Mouse (Mus musculus): ENCODE data around the gene Pabpc4.
"Not testable (repeated sequence)": the region's sequence is repeated elsewhere in the genome, so short reads cannot be mapped to it uniquely, and the experiment has no call there.

Gene Pabpc4

DNA sequence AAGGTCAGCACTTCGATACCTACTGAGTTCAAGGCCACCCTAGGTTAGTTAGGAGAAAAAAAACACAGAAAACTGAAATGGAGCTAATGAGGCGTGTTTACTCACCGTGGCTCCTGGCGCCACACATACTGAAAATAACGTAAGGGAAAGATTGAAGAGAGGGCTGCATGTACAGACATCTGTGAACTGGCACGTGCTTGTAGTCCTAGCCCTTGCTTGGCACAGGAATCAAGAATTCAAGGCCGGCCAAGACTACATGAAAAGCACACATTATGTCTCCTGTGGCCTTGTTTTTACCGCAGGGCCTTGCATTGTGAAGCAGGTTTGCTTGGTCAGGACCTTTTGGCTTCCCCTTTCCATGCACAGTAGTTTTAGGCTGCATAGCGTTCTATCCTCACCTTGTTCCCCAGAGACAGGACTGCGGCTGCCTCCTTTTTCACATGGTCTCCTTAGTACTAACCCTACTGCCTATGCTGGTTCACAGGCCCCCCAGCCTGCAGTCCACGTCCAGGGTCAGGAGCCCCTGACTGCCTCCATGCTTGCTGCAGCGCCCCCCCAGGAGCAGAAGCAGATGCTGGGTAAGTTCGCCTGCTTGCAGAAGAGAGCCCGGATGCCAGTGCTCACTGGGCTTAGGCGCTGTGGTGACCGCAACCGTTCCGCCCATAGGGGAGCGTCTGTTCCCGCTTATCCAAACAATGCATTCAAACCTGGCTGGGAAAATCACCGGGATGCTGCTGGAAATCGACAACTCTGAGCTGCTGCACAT is 35.2 kb downstream of the Pabpc4 start:
- DNase-seq (ENCODE audit: low spot score) = no peak

DNA sequence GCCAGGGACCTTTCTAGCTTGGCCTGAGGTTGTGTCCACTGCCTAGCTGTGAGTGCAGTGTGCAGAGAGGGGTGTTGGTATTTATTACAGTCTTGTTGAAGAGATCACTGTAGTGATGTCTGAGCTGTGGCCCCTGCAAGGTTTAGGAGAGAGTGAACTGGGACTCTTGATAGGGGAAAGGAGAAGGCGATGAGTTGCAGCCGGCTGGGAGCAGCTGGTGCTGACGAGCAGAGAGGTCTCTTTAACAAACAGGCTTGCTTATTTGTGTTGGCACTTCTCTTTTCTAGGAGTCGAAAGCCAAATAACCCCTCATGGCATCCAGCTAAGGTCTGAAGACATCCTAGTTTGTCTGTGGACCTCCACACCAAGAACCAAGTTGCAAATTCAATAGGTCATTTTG is 36.1 kb downstream of the Pabpc4 start:
- no peak for DNase-seq (ENCODE audit: low spot score)

DNA sequence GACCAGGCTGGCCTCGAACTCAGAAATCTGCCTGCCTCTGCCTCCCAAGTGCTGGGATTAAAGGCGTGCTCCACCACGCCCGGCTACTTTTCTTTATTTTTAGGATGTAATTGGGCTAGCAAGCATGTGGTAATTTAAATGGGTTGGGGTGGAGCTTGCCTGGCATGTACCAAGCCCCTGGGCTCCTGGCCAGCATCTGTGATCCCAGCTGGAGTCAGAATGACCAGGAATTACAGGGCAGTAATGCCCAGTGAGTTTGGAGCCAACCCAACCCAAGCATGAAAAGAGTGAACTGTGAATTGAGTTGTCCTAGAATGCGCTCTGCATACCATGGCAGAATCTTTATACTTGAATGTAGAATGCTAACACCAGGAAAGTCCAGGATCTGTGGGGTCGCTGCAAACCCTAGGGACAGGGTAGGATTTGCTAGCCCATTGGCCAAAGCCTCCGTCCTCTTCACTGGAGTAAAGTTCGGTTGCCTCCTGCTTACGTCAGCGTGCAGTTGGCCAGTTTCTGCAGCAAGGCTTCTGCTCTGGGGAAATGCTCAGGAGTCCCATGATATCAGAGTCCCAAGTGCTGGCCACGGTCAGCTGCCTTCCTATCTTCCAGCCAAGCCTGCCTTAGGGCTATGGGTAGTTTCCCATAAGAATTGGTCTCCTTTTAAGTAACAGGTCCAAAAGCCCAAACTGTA is 37.0 kb downstream of the Pabpc4 start:
- peak; percentile 38 for DNase-seq (ENCODE audit: low spot score)

DNA sequence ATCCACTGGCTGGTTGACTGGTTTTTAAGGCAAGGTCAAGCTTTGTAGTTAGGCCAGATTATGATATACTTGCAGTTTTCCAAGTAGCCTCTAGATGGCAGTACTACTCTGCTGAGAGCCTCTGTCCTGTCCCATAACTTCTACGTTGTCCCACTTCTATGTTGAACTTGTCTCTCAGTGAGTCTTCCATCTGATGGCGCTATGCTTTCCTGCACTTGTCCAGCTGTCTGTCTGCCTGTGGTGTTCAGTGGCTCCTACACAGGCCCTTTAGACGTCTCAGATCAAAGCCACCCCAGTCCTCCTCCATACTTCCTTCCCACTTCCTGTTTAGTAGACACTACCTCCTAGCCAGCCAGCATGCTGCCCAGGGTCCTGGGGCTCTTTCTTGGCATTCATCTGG is 43.6 kb downstream of the Pabpc4 start:
- peak; percentile 48 for DNase-seq (ENCODE audit: low spot score)

DNA sequence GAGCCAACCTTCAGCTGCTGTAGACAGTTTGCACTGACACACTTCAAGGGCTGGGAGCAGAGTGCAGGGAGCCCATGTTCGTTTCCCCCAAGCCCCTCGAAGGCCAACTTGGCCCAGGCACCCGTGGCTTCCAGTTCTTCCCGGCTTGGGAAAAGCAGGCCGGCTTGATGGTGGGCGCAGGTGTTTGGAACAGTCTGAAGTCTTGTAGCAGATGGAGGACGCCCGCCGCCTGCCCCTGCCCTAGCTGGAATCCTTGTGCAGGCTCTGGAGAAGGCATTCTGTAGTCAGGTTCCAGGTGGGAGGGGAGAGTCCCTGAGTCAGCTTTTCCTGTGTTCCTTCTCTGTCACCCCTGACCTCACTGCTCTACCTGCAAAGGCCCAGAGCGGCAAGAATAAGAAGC is 44.8 kb downstream of the Pabpc4 start:
- DNase-seq (ENCODE audit: low spot score) = peak; percentile 62

DNA sequence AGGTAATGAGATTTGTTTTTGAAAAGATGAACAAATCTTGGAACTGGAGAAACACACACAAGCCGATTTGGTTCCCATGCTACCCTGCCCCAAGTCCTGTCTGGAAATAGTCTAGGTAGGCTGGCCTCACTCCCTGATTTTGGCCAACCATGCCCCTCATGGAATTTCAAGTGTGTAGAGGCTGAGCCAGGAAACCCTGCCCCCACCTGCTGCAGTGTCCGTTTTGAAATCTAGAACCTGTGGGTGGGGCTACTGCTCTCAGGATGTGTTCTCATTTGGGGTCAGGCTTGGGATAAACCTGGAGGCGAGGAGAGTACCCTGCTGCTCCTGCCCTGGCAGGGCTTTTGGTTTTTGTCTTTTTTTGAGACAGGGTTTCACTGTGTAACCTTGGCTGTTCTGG is 46.1 kb downstream of the Pabpc4 start:
- DNase-seq (ENCODE audit: low spot score) = no peak

DNA sequence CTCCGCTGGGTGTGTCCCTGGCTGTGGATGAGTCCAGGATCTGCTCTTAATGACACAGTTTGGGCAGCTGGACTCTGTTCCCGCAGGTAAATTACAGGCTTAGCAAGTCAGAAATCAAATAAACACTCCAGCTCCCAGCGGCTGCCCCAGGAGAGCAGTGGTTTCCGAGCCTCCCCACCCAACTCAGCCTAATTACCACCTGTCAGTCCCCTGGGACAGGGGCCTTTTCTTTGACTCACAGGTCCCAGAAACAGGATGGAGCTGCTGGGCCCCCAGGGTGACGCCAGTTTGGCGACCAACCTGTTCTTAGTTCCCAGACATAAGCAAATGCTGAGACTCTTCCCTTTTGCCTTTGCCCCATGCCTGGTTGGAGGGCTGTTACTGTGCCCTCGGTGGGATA is 49.7 kb downstream of the Pabpc4 start:
- no peak for DNase-seq (ENCODE audit: low spot score)

DNA sequence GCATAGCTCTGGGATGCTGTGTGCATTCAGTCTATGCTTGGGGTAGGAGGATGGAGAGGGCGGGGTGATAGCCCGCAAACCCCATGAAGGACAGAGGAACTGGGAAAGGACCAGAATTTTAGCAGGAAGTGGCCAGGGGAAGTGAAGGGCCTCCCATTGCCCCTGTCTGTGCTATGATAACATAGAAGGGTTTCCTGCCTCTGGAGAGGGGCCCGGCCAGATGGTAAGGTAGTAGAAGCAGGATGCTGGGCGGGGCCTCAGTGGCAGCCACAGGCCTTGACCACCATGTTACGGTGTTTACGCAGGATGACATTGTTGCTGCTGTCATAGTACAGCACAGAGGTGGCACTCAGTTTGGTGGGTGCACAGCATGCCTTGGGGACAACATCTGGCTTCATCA is 50.9 kb downstream of the Pabpc4 start:
- DNase-seq (ENCODE audit: low spot score) = no peak

DNA sequence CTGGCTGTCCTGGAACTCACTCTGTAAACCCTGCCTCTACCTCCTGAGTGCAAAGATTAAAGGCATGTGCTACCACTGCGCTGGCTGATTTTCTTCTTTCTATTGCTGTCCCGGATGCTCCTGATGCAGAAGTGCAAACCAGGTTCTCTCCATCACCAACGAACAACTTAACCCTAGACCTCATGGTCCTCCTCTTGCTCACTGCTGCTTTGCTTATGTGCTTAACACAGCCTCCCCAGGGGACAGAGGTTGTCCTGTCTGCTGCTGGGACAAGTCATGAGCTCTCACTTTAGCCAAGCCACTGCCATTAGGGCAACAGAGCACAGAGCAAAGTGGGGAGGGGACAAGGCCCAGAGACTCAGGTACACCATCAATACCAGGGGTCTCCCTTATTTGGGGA is 52.3 kb downstream of the Pabpc4 start:
- no peak for DNase-seq (ENCODE audit: low spot score)

DNA sequence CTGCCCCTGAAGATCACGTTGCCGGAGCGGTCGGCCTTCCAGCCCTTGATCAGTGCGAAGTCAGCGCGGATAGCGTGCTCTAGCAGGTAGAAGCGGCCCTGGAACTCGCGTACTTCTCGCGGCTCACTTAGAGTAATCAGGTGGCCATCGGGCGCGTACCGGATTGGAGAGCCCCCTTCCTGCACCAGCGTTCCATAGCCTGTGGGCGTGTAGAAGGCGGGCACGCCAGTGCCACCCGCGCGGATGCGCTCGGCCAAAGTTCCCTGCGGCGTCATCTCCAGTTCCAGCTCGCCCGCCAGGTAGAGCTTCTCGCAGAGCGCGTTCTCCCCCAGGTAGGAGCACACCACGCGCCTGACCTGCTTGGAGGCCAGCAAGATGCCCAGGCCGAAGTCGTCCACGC is 60.8 kb downstream of the Pabpc4 start:
- DNase-seq (ENCODE audit: low spot score) = not testable (repeated sequence)

DNA sequence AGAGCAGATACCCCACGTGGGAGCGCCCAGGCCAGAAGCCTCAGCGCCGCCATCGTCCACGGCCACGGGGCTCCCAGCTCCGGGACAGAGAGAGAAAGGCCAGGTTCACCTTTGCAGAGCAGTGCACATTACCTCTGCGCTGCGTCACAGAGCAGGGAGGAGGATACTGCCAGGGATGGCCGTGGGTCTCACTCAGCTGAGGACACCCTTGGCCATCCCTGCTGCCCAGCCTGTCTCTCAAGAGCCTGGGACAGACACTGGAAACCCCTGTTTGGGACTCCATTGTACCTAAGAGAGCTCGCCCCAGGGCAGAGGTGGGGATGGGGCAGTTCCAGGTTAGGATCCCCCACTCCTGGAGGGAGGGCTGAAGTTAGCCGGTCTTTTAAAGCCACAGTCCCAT is 61.4 kb downstream of the Pabpc4 start, which contains the start of gene Oxct2a:
Gene Oxct2a (minus strand): TSS at position 101 of the 400 bp plus-strand sequence.
- DNase-seq (ENCODE audit: low spot score) = no peak

DNA sequence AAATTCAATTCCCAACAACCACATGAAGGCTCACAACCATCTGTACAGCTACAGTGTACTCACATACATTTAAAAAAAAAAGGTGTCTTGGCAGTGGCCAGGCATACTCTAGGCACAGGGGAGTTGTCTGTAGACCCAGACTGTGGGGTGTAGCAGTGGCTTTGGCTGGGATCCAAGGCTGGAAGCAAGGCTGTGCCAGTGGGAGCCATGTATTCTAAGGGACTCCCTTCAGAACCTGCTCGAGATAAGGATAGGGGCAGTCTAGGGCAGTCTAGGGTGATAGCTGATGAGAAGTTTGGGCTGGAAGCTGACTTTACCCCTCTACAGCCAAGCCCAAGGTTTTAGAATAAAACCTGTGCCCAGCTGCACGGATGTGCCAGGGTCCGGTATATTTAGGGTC is 63.9 kb downstream of the Pabpc4 start:
- DNase-seq (ENCODE audit: low spot score) = no peak

DNA sequence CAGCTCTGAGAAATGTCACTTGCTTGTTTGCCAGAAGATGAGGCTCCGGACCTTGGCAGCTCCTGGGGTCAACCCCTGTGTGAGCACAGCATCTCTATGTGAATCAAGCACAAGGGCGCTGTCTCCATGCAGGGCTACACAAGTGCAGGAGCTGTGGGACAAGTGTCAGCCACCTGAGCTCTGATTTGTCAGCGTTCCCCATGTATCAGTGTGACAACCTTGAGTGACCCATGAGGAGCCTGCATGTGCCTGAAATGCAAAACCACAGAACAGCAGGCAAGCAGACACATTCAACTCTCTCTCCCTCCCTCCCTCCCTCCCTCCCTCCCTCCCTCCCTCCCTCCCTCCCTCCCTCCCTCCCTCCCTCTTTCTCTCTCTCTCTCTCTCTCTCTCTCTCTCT is 65.5 kb downstream of the Pabpc4 start:
- DNase-seq (ENCODE audit: low spot score) = no peak

DNA sequence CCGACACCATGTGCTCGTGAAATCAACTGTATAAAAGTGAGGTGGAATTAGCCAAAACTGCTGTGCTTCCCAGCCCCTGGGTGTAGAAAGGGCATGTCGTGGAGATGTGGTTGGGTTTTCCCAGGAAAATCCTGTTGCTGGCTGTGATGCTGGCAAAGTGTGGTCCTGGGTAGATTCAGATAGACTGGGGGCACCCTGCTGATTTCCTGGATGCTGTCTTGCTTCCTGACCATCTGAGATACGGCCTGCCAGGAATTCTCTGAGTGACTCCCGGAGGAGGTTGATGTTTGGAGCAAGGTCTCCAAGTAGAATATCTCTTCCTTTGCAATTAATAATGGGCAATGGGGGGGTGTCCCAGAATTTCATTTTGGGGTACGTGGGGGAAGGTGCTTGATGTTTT is 66.8 kb downstream of the Pabpc4 start:
- DNase-seq (ENCODE audit: low spot score) = no peak

DNA sequence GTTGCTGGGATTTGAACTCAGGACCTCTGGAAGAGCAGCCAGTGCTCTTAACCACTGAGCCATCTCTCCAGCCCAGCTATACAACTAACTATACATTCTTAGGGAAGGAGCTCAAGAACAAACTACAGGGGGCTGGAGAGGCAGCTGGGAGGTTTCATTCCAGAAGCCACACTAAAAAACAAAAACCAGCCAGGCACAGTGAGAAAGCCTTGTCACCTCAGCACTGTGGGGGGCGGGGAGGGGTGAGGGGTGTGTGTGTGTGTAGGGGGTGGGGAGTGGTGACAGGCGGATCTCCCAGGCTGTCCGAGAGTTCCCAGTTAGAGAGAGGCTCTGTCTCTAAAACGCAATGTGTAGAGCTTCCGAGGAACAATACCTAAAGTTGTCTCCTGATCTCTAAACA is 69.2 kb downstream of the Pabpc4 start:
- no peak for DNase-seq (ENCODE audit: low spot score)

DNA sequence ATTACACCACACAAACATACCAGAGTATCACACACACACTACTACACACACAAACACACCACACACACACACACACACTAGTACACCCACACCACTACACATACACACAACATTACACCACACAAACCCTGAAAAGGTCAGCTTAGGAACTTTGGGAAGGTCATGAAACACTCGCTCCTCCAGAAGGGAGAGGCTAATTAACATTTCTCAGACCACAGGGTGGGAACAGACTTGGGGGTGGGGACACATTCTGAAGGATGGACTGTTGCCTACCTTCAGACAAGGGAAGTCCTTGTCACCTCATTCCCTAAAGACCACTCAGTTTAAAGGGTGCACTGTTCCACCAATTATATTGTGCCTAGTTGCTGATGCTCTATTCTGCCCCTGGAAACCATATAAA is 69.8 kb downstream of the Pabpc4 start:
- DNase-seq (ENCODE audit: low spot score) = not testable (repeated sequence)

DNA sequence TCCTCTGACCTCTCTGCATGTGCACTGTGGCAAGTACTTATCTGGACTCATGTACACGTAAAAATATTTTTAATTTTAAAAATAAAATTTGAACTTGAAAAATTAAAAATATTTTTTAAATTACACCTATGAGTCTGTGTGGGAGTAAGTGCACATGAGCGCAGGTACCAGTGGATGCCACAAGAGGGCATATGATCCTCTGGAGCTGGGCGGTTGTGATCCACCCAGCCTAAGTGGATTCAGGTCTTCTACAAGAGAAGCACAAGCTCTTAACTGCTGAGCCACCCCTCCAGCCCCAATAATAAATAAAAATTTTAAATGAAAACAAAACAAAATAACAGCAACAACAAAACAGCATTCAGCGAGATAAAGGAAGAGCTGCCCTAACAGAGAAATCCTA is 71.0 kb downstream of the Pabpc4 start:
- no peak for DNase-seq (ENCODE audit: low spot score)

DNA sequence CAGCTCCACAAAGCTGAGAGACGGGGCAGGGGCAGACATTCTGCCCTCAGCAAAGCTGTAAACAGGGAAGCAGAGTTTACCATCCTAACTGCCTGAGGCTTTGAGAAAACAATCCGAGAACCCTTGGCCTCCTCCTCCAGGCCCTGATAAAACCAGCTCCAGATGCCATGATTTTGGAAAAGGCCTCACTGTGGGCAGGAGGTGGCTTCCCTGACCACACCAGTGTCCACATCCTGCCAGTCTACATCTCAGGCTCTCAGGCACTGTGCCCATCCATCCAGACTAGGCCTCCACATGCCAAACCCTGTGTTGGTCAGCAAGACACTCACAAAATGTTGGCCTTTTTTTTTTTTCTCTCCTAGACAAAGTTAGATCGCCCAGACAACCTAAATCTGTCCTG is 72.0 kb downstream of the Pabpc4 start:
- DNase-seq (ENCODE audit: low spot score) = no peak

DNA sequence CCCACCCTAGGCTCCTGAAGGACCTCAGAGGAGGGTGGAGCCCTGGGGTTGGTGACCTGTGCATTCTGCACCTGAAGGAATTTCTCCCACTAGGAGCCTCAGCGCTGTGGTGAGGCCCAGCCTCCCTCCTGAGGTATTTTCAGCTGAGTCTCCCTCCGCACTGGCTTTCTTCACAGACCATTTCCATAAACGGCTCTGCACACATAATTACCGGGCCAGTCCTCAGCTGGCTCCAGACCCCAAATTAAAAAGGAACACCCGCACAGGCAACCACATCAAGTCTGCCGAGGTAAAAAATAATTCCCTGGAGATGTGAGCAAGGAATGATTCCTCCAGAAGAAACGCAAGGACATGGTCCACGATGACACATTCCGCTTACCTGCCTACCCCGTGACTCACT is 73.1 kb downstream of the Pabpc4 start:
- DNase-seq (ENCODE audit: low spot score) = not testable (repeated sequence)

DNA sequence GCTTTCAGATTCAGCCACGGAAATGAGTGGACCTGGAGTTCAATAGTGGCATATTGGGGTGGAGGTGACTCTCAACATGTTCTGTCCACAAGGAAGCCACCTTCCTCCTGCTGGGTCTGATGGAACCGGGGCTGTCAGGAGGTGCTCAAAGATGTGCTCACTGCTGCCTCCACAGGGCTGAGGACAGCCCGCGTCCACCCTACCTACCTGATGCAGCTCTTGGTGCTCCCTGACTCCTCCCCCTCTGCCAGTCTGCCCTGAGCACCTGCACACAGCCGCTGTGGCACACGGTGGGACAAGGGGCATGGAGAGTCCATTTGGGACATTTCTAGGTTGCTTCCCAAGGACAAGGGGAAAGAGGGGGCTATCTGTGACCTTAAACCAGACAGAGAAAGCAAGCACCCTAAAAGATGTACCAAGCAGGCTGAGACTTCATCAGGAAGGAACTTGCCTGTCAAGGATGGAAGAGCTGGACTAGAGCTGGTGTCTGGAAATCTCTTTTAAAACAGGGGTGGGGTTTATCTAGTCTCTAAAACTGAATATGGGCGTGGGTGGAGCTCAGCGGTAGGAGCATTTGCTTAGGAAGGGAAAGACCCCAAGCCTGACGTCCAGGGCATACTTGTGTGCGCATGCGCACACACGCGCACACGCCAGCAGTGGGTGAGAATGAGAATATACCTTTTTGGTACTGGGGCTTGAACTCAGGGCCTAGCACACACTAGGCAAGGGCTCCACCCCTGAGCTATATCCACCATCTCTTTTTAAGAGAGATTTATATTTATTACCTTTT is 73.8 kb downstream of the Pabpc4 start:
- DNase-seq (ENCODE audit: low spot score) = no peak

DNA sequence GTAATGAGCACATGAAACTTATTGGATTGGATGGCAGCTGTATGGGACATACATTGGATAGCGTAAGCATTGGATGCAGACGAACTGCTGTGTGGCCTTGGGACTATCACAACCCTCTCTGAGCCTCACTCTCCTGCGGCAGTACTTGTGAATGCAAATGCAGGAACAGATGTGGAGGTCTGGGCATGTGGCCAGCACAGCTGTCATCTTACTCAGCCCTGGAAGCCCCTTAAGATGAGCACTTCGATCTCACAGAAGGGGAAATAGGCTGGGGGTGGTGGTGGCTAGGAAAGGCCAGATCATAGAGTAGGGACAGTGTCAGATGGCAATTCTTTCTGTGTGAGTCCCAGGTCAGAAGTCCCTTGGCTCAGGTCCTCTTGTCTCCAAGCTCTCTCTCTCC is 75.5 kb downstream of the Pabpc4 start:
- no peak for DNase-seq (ENCODE audit: low spot score)

DNA sequence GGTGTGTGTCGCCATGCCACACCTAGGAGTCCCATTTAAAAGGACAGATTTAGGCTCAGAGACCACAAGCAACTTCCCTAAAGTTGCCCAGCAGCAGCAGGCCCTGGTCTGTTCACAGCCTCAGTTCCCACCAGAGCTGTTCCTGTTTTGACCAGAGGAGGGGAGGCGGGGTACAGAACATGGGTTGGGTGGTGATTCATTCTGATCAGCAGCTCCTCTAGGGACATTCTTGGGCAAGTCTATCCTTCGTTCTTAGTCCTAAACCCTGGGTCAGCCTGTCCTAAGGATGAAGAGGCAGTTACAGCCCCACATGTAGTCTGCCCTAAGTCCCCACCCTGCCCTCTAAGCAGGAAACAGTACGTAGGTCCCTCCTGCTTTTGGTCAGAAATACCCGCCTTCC is 78.1 kb downstream of the Pabpc4 start:
- no peak for DNase-seq (ENCODE audit: low spot score)

DNA sequence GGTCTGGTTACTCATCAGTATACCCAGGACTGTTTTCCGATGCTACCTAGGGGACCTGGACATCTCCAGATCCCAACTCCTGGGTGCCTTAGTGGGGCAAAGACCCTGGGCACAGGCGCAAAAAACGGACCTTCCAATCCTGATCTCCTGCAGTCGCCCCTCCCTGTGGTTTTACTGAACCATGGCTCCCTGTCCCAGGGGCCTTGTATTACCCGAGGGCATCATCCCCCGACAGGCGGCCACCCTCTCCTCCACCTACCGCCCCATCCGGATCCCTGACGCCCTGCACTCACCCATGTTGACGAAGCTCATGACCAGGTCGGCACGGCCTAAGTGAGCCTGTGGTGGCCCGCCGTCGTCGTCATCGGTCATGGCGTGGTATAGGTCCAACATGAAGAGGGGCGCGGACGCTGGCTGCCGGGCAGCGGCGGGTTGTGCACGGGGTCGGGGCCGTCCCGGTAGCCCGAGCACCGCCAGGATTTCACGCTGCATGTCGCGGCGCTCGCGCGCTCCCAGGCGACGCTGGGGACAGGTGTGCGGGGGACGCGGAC is 80.0 kb downstream of the Pabpc4 start:
- DNase-seq (ENCODE audit: low spot score) = no peak

Measured in yolk sac, embryonic 10.5 days (tissue).